Mouse (Mus musculus) stomach, postnatal 0 days (tissue): ENCODE measurements around the gene Dapl1.

Experiments used
- CTCF ChIP-seq: IDR thresholded peaks from 2 replicates; pipeline ENCODE4 v1.5.1; 2016; ENCODE audit warnings: antibody characterized with exemption, low read depth, mild to moderate bottlenecking, moderate library complexity
- EP300 ChIP-seq: optimal IDR thresholded peaks from 2 replicates; pipeline ENCODE3; 2016; ENCODE audit warnings: antibody characterized with exemption

GRCm38 (mm10) chr2:59471051-59471948 lies 13.2 kb upstream of the Dapl1 start:
- no peak for TF ChIP-seq CTCF
- no peak for TF ChIP-seq EP300
